Comparison of ENCODE assay signal across 12 mouse cellular contexts in genomic region chr16:31299960-31300353, GRCm38 (mm10). TPM values are rescaled to one million over a fixed set of nuclear protein-coding genes. Genes with fewer than 3 reads are reported as not detected.
DNase-seq lines count a peak whose midpoint lies in the region; ATAC-seq and TF ChIP-seq lines count a peak whose summit lies in the region.
"Had no signal": no experiment of that assay in that cellular context is flagged by ENCODE, and none has a peak within 500 bp of the region (broad histone marks: within the 10 kb centered on the region; RNA-seq: fewer than 3 reads in every experiment).

No protein-coding gene starts in this region.

- no peak for TF ChIP-seq CTCF in stomach, postnatal 0 days (IDR thresholded peaks at IDR 0.05; ENCODE audit: low read depth)
- no peak for TF ChIP-seq CTCF in layer of hippocampus, adult 2 months (conservative IDR thresholded peaks at IDR 0.05)

- 48% methylated on average over 3 of the region's 3 CpGs for WGBS in stomach, embryonic 15.5 days
- WGBS in stomach, postnatal 0 days = 46% methylated on average over 3 of the region's 3 CpGs
- WGBS in embryonic facial prominence, embryonic 12.5 days = 36% methylated on average over 3 of the region's 3 CpGs
- WGBS in midbrain, embryonic 13.5 days = 23% methylated on average over 3 of the region's 3 CpGs

- H3K4me2 ChIP-seq in stomach, embryonic 15.5 days = no peak overlapping the region
- H3K4me2 ChIP-seq in stomach, postnatal 0 days (replicated peaks; ENCODE audit: low read depth) = no peak overlapping the region
- 0 out of 2 replicates have a peak overlapping the region, but pooled peaks have one; percentile 2 for H3K4me2 ChIP-seq in embryonic facial prominence, embryonic 12.5 days (replicated peaks)
- H3K4me2 ChIP-seq in midbrain, embryonic 13.5 days (replicated peaks) = no peak overlapping the region
- H3K4me2 ChIP-seq: hindbrain, embryonic 15.5 days had no signal

- H3K36me3 ChIP-seq in stomach, embryonic 15.5 days = no peaks in the 10 kb centered on the region
- H3K36me3 ChIP-seq in stomach, postnatal 0 days (ENCODE audit: control insufficient read depth, insufficient read depth, low read length) = no peaks in the 10 kb centered on the region
- no peaks in the 10 kb centered on the region for H3K36me3 ChIP-seq in embryonic facial prominence, embryonic 12.5 days
- H3K36me3 ChIP-seq in midbrain, embryonic 13.5 days = no peaks in the 10 kb centered on the region
- H3K36me3 ChIP-seq: G1E; hindbrain, embryonic 15.5 days had no signal

- no peak for DNase-seq in stomach, postnatal 0 days (ENCODE audit: low spot score)
- DNase-seq in cerebellum, adult 11 months = no peak
- DNase-seq in layer of hippocampus, adult 2 months (ENCODE audit: low spot score in 2 of 2) = no peak
- DNase-seq in spleen, postnatal 14 days (ENCODE audit: low spot score in 2 of 2) = no peak
- DNase-seq: heart, adult 18-20 months; lung, adult 18-20 months had no signal

- H3K27ac ChIP-seq in stomach, embryonic 15.5 days = no peak overlapping the region
- H3K27ac ChIP-seq in stomach, postnatal 0 days (replicated peaks) = no peak overlapping the region
- H3K27ac ChIP-seq in embryonic facial prominence, embryonic 12.5 days = no peak overlapping the region
- peak overlapping the region; percentile 47 for H3K27ac ChIP-seq in midbrain, embryonic 13.5 days
- no peak overlapping the region for H3K27ac ChIP-seq in layer of hippocampus, adult 2 months
- H3K27ac ChIP-seq: hindbrain, embryonic 15.5 days had no signal

- H3K4me1 ChIP-seq in stomach, embryonic 15.5 days = peaks cover 10% of the 10 kb centered on the region; the same call in 1 of the 2 replicates
- H3K4me1 ChIP-seq in stomach, postnatal 0 days (replicated peaks; ENCODE audit: control insufficient read depth, insufficient read depth) = no peaks in the 10 kb centered on the region
- H3K4me1 ChIP-seq in embryonic facial prominence, embryonic 12.5 days = peaks cover 21% of the 10 kb centered on the region
- H3K4me1 ChIP-seq in midbrain, embryonic 13.5 days (replicated peaks) = peaks cover 27% of the 10 kb centered on the region

- ATAC-seq in stomach, embryonic 15.5 days (ENCODE audit: insufficient read depth, low FRiP score, low read depth) = peak; percentile 61
- ATAC-seq in stomach, postnatal 0 days (ENCODE audit: low FRiP score, low TSS enrichment) = no peak
- ATAC-seq in embryonic facial prominence, embryonic 12.5 days (ENCODE audit: insufficient number of reproducible peaks, insufficient read depth, low FRiP score, low TSS enrichment) = no peak
- ATAC-seq in midbrain, embryonic 13.5 days = peak; percentile 59; the same call in 1 of the 2 replicates

- no peaks in the 10 kb centered on the region for H3K9me3 ChIP-seq in stomach, embryonic 15.5 days
- no peaks in the 10 kb centered on the region for H3K9me3 ChIP-seq in stomach, postnatal 0 days (ENCODE audit: control insufficient read depth, low read length)
- no peaks in the 10 kb centered on the region for H3K9me3 ChIP-seq in embryonic facial prominence, embryonic 12.5 days
- H3K9me3 ChIP-seq in midbrain, embryonic 13.5 days = no peaks in the 10 kb centered on the region
- H3K9me3 ChIP-seq: G1E; hindbrain, embryonic 15.5 days had no signal

- H3K4me3 ChIP-seq in stomach, embryonic 15.5 days (replicated peaks) = no peak overlapping the region
- no peak overlapping the region for H3K4me3 ChIP-seq in stomach, postnatal 0 days (ENCODE audit: low read depth, low read length)
- H3K4me3 ChIP-seq in embryonic facial prominence, embryonic 12.5 days = no peak overlapping the region
- no peak overlapping the region for H3K4me3 ChIP-seq in midbrain, embryonic 13.5 days (replicated peaks)
- H3K4me3 ChIP-seq in layer of hippocampus, adult 2 months = no peak overlapping the region
- H3K4me3 ChIP-seq: hindbrain, embryonic 15.5 days had no signal

- TF ChIP-seq EP300 in stomach, postnatal 0 days (optimal IDR thresholded peaks at IDR 0.05) = no peak

- no peak overlapping the region for H3K9ac ChIP-seq in stomach, embryonic 15.5 days
- H3K9ac ChIP-seq in stomach, postnatal 0 days (ENCODE audit: low read length) = no peak overlapping the region
- no peak overlapping the region for H3K9ac ChIP-seq in embryonic facial prominence, embryonic 12.5 days
- H3K9ac ChIP-seq in midbrain, embryonic 13.5 days (replicated peaks) = no peak overlapping the region
- H3K9ac ChIP-seq: hindbrain, embryonic 15.5 days had no signal

- H3K27me3 ChIP-seq in stomach, embryonic 15.5 days (replicated peaks) = no peaks in the 10 kb centered on the region
- no peaks in the 10 kb centered on the region for H3K27me3 ChIP-seq in stomach, postnatal 0 days (ENCODE audit: control insufficient read depth, insufficient read depth, low read length)
- H3K27me3 ChIP-seq in embryonic facial prominence, embryonic 12.5 days = no peaks in the 10 kb centered on the region
- H3K27me3 ChIP-seq in midbrain, embryonic 13.5 days = no peaks in the 10 kb centered on the region
- H3K27me3 ChIP-seq: hindbrain, embryonic 15.5 days had no signal

RNA-seq across cellular contexts. Expression of gene Apod, which starts 14.7 kb away (rescaled TPM):
- polyA plus RNA-seq in stomach, embryonic 15.5 days (2015; fragmentation: Nextera tagmentation; extraction: Ambion mirVana) = 0.50 and 0.66 TPM in 2 replicates
- polyA plus RNA-seq in stomach, postnatal 0 days (2015; fragmentation: Nextera tagmentation; extraction: Ambion mirVana) = 1.0 TPM in 2 replicates
- 24.6 and 24.8 TPM in 2 replicates for polyA plus RNA-seq in embryonic facial prominence, embryonic 12.5 days (2016; fragmentation: Nextera tagmentation; extraction: Ambion mirVana)
- 57.5 and 65.5 TPM in 2 replicates for polyA plus RNA-seq in midbrain, embryonic 13.5 days (2015; fragmentation: Nextera tagmentation; extraction: Ambion mirVana)
- 100 to 1,000 TPM; 107 to 123 TPM for total RNA-seq in layer of hippocampus, adult 2 months (2021)
- total RNA-seq: common myeloid progenitor, adult 5-6 weeks; G1E had no signal
- polyA plus RNA-seq: G1E had no signal

RNA-seq across cellular contexts. Expression of gene Ppp1r2, which starts 24.9 kb away (rescaled TPM):
- polyA plus RNA-seq in stomach, embryonic 15.5 days (2015; fragmentation: Nextera tagmentation; extraction: Ambion mirVana) = 85.9 and 90.5 TPM in 2 replicates
- polyA plus RNA-seq in stomach, postnatal 0 days (2015; fragmentation: Nextera tagmentation; extraction: Ambion mirVana) = 92.8 and 99.7 TPM in 2 replicates
- 89.2 and 90.2 TPM in 2 replicates for polyA plus RNA-seq in embryonic facial prominence, embryonic 12.5 days (2016; fragmentation: Nextera tagmentation; extraction: Ambion mirVana)
- 95.4 and 98.6 TPM in 2 replicates for polyA plus RNA-seq in midbrain, embryonic 13.5 days (2015; fragmentation: Nextera tagmentation; extraction: Ambion mirVana)
- 10 to 100 TPM; 93.3 to 98.1 TPM for total RNA-seq in layer of hippocampus, adult 2 months (2021)

Comparison
In these comparisons a context has a peak if more than half of its experiments do, and no peak if none do; other contexts are left out.
1. ATAC-seq: peak in stomach, embryonic 15.5 days (single experiment) and midbrain, embryonic 13.5 days (single experiment); none in stomach, postnatal 0 days (single experiment) and embryonic facial prominence, embryonic 12.5 days (single experiment).
2. RNA of gene Apod, which starts 14.7 kb away (polyA plus RNA-seq): 57.5 to 65.5 TPM in midbrain, embryonic 13.5 days and 24.6 to 24.8 TPM in embryonic facial prominence, embryonic 12.5 days; 1.0 TPM in stomach, postnatal 0 days and 0.50 to 0.66 TPM in stomach, embryonic 15.5 days; every median in the first group is over 10 times any median in the second.